Comparison of ENCODE assay signal across 8 mouse cellular contexts in the genomic region with DNA sequence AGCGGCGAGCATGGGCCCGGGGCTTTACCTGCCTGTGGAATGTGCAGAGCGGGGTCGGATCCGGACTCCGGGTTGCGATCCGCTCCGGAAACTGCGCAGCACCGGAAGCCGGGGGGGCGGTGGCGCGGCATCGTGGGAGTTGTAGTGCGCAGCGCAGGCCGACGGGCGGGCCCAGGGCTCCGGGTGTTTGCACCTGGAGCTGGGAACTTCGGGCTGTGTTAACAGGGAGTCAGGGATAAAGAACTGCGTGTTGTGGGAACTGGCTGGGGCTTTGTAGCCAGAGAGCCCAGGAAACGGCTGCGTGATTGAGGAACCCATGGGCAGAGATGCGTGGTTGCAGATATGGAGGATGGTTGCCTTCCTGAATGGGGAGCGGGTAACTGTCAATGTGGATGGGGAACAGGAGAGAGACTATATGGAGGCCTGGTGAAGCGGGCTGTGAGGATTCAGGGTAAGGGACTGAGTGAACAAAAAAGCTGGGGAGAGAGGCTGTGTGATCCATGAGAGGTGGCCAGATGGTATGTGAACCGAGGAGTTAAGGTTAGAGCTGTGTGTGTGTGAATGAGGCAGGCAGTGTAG. TPM values are rescaled to one million over a fixed set of nuclear protein-coding genes. Genes with fewer than 3 reads are reported as not detected.
DNase-seq lines count a peak whose midpoint lies in the region; ATAC-seq and TF ChIP-seq lines count a peak whose summit lies in the region.

Gene Prdm15 (minus strand): TSS at position 110 of the 579 bp plus-strand sequence.

- H3K36me3 ChIP-seq in MEL (ENCODE audit: control insufficient read depth in 1 of 2, insufficient read depth in 2 of 2, low read length in 2 of 2): peaks cover 0 to 22% of the 10 kb centered on the region in 2 experiments; a peak in 2 of 4 replicates
- H3K36me3 ChIP-seq in forebrain, postnatal 0 days (ENCODE audit: insufficient read depth): peaks cover 9% of the 10 kb centered on the region; the same call in 1 of the 2 replicates
- no peaks in the 10 kb centered on the region for H3K36me3 ChIP-seq in thymus, adult 2 months (ENCODE audit: control insufficient read depth, insufficient read depth, low read length)

- no peak for TF ChIP-seq EP300 in MEL (IDR thresholded peaks at IDR 0.05; ENCODE audit: low read depth in 1 of 2, low read length in 2 of 2)

- H3K4me1 ChIP-seq in MEL (ENCODE audit: control insufficient read depth in 1 of 2, insufficient read depth in 2 of 2, low read length in 2 of 2): peaks cover 8 to 24% of the 10 kb centered on the region in 2 experiments
- H3K4me1 ChIP-seq in forebrain, postnatal 0 days (ENCODE audit: insufficient read depth): peaks cover 10% of the 10 kb centered on the region; the same call in 1 of the 2 replicates
- H3K4me1 ChIP-seq in lung, adult 2 months (ENCODE audit: control insufficient read depth, insufficient read depth, low read length): peaks cover 3% of the 10 kb centered on the region; the same call in 1 of the 2 replicates
- peaks cover 8% of the 10 kb centered on the region; the same call in 1 of the 2 replicates for H3K4me1 ChIP-seq in olfactory bulb, adult 2 months (ENCODE audit: control insufficient read depth, insufficient read depth, low read length)
- H3K4me1 ChIP-seq in thymus, adult 2 months (replicated peaks; ENCODE audit: control insufficient read depth, insufficient read depth, low read length): peaks cover 7% of the 10 kb centered on the region; the same call in 1 of the 2 replicates

- H3K9ac ChIP-seq in MEL (ENCODE audit: control insufficient read depth, low read depth, low read length, poor library complexity, severe bottlenecking): peak within 1 kb of the TSS; percentile 91
- H3K9ac ChIP-seq in forebrain, postnatal 0 days: peak within 1 kb of the TSS; percentile 80

- TF ChIP-seq RAD21 in MEL (IDR thresholded peaks at IDR 0.05; ENCODE audit: low read depth, low read length): no peak

- WGBS in forebrain, postnatal 0 days: under 1% methylated on average over 29 of the region's 31 CpGs
- under 1% methylated on average over 31 of the region's 31 CpGs for WGBS in lung, adult 2 months
- under 1% methylated on average over 31 of the region's 31 CpGs for WGBS in olfactory bulb, adult 2 months
- under 1% methylated on average over 31 of the region's 31 CpGs for WGBS in thymus, adult 2 months

- no peak for TF ChIP-seq CTCF in MEL (IDR thresholded peaks at IDR 0.05 in 2 of 3, conservative IDR thresholded peaks at IDR 0.05 in 1 of 3; ENCODE audit: control insufficient read depth in 1 of 3, insufficient read depth in 1 of 3, low read depth in 2 of 3, low read length in 3 of 3, poor library complexity in 1 of 3, severe bottlenecking in 1 of 3)
- no peak for TF ChIP-seq CTCF in forebrain, postnatal 0 days (IDR thresholded peaks at IDR 0.05; ENCODE audit: low read depth)
- peak; percentile 41 for TF ChIP-seq CTCF in layer of hippocampus, adult 2 months (conservative IDR thresholded peaks at IDR 0.05)
- no peak for TF ChIP-seq CTCF in lung, adult 2 months (IDR thresholded peaks at IDR 0.05; ENCODE audit: insufficient read depth, low read length)
- no peak for TF ChIP-seq CTCF in olfactory bulb, adult 2 months (IDR thresholded peaks at IDR 0.05; ENCODE audit: insufficient read depth, low read depth, low read length)
- no peak for TF ChIP-seq CTCF in thymus, adult 2 months (IDR thresholded peaks at IDR 0.05; ENCODE audit: borderline replicate concordance, control insufficient read depth, extremely low read depth, insufficient read depth, low read length, poor library complexity)

- peak within 1 kb of the TSS; percentile 83 to 100 for H3K4me3 ChIP-seq in MEL (ENCODE audit: control insufficient read depth in 1 of 2, insufficient read depth in 1 of 2, low read depth in 2 of 2, low read length in 2 of 2)
- peak within 1 kb of the TSS; percentile 76 for H3K4me3 ChIP-seq in forebrain, postnatal 0 days (ENCODE audit: low read depth, low read length)
- H3K4me3 ChIP-seq in layer of hippocampus, adult 2 months: peak within 1 kb of the TSS; percentile 67
- H3K4me3 ChIP-seq in lung, adult 2 months (replicated peaks; ENCODE audit: extremely low read depth, low read depth, low read length): peak within 1 kb of the TSS; percentile 100
- peak within 1 kb of the TSS; percentile 98 for H3K4me3 ChIP-seq in olfactory bulb, adult 2 months (ENCODE audit: insufficient read depth, low read depth, low read length)
- H3K4me3 ChIP-seq in thymus, adult 2 months (ENCODE audit: control insufficient read depth, insufficient read depth, low read length): peak within 1 kb of the TSS; percentile 84

- peak; percentile 89 for DNase-seq in MEL (ENCODE audit: low read depth, low spot score)
- DNase-seq in cerebellum, adult 18-20 months: peak; percentile 87 to 93
- DNase-seq in forebrain, postnatal 0 days: peak; percentile 91
- peak; percentile 90 for DNase-seq in heart, postnatal 4 days
- DNase-seq in layer of hippocampus, adult 2 months (ENCODE audit: low spot score in 2 of 2): peak; percentile 85 to 89
- DNase-seq in lung, adult 2 months: peak; percentile 90
- DNase-seq in thymus, adult 2 months: peak; percentile 87

- peak; percentile 89 for ATAC-seq in forebrain, postnatal 0 days

- no peaks in the 10 kb centered on the region for H3K27me3 ChIP-seq in MEL (ENCODE audit: control insufficient read depth in 1 of 2, insufficient read depth in 2 of 2, low read length in 2 of 2)
- no peaks in the 10 kb centered on the region for H3K27me3 ChIP-seq in forebrain, postnatal 0 days (ENCODE audit: insufficient read depth, low read length)
- H3K27me3 ChIP-seq in thymus, adult 2 months (ENCODE audit: control insufficient read depth, insufficient read depth, low read length): no peaks in the 10 kb centered on the region

- TF ChIP-seq POLR2A in MEL (IDR thresholded peaks at IDR 0.05; ENCODE audit: control insufficient read depth in 1 of 2, insufficient read depth in 1 of 2, low read depth in 1 of 2, low read length in 2 of 2, poor library complexity in 1 of 2): peak; percentile 31 to 85; a peak in 3 of 4 replicates
- peak; percentile 38; the same call in 1 of the 2 replicates for TF ChIP-seq POLR2A in lung, adult 2 months (IDR thresholded peaks at IDR 0.05; ENCODE audit: borderline replicate concordance, extremely low read depth, low read depth, low read length)
- TF ChIP-seq POLR2A in olfactory bulb, adult 2 months (IDR thresholded peaks at IDR 0.05; ENCODE audit: insufficient read depth, low read depth, low read length): no peak; the same call in 1 of the 2 replicates
- peak; percentile 30; the same call in 1 of the 2 replicates for TF ChIP-seq POLR2A in thymus, adult 2 months (IDR thresholded peaks at IDR 0.05; ENCODE audit: control insufficient read depth, extremely low read depth, insufficient read depth, low read length, poor library complexity)

- peaks cover 38% of the 10 kb centered on the region for H3K79me2 ChIP-seq in MEL (ENCODE audit: control insufficient read depth, insufficient read depth, low read length, poor library complexity)

- H3K4me2 ChIP-seq in forebrain, postnatal 0 days (ENCODE audit: low read depth): peak within 1 kb of the TSS; percentile 62

- peak within 1 kb of the TSS; percentile 82 for H3K27ac ChIP-seq in MEL (ENCODE audit: control insufficient read depth, low read depth, low read length)
- H3K27ac ChIP-seq in forebrain, postnatal 0 days (ENCODE audit: low read depth, low read length): peak within 1 kb of the TSS; percentile 99
- H3K27ac ChIP-seq in layer of hippocampus, adult 2 months: peak within 1 kb of the TSS; percentile 98
- peak within 1 kb of the TSS; percentile 98 for H3K27ac ChIP-seq in olfactory bulb, adult 2 months (ENCODE audit: insufficient read depth, low read depth, low read length)
- peak within 1 kb of the TSS; percentile 60 for H3K27ac ChIP-seq in thymus, adult 2 months (ENCODE audit: control insufficient read depth, insufficient read depth, low read length)

- H3K9me3 ChIP-seq in MEL (replicated peaks; ENCODE audit: insufficient read depth, low read length): no peaks in the 10 kb centered on the region
- H3K9me3 ChIP-seq in forebrain, postnatal 0 days (ENCODE audit: low read length): no peaks in the 10 kb centered on the region

TF ChIP-seq in MEL, 35 proteins besides CTCF, POLR2A, EP300 and RAD21 (continues in another document):
- TF ChIP-seq TCF12 (IDR thresholded peaks at IDR 0.05; ENCODE audit: low read depth, low read length): peak; percentile 23; the same call in 1 of the 2 replicates
- no peak for TF ChIP-seq ETS1 (IDR thresholded peaks at IDR 0.05; ENCODE audit: low read depth, low read length)
- 0 out of 2 replicates have a peak, but pooled peaks have one; percentile 25 for TF ChIP-seq TBP (IDR thresholded peaks at IDR 0.05; ENCODE audit: low read depth, low read length)
- peak; percentile 74; the same call in 1 of the 2 replicates for TF ChIP-seq MYC (IDR thresholded peaks at IDR 0.05; ENCODE audit: low read depth, low read length)
- TF ChIP-seq TAL1 (IDR thresholded peaks at IDR 0.05; ENCODE audit: low read length): no peak
- no peak for TF ChIP-seq MEF2A (IDR thresholded peaks at IDR 0.05; ENCODE audit: extremely low read depth, insufficient replicate concordance, low read depth, low read length, poor library complexity, severe bottlenecking)
- TF ChIP-seq USF2 (IDR thresholded peaks at IDR 0.05; ENCODE audit: borderline replicate concordance in 1 of 2, insufficient read depth in 1 of 2, low read depth in 1 of 2, low read length in 2 of 2): no peak
- TF ChIP-seq ZMIZ1 (IDR thresholded peaks at IDR 0.05; ENCODE audit: low read depth, low read length): no peak
- peak; percentile 95 for TF ChIP-seq HCFC1 (IDR thresholded peaks at IDR 0.05; ENCODE audit: low read depth, low read length)
- peak; percentile 76 for TF ChIP-seq ELF1 (IDR thresholded peaks at IDR 0.05; ENCODE audit: low read depth, low read length)
- TF ChIP-seq BHLHE40 (IDR thresholded peaks at IDR 0.05; ENCODE audit: borderline replicate concordance, low read depth, low read length): no peak
- TF ChIP-seq E2F4 (IDR thresholded peaks at IDR 0.05; ENCODE audit: borderline replicate concordance, low read depth, low read length): no peak
- TF ChIP-seq NRF1 (IDR thresholded peaks at IDR 0.05; ENCODE audit: insufficient read depth, low read depth, low read length, poor library complexity, severe bottlenecking): peak; percentile 68

RNA-seq across cellular contexts. Expression of gene Prdm15, which starts in this region (rescaled TPM):
- total RNA-seq in MEL (2012; rRNA removed): 10.6 and 12.0 TPM in 2 replicates
- 10 to 100 TPM in 1 of 2 experiments, not detected in 1; 10.7 TPM for polyA plus RNA-seq in MEL (2012; ENCODE audit: insufficient read depth in 1 of 2, insufficient read length in 2 of 2, low read depth in 1 of 2, low replicate concordance in 2 of 2, missing spikeins in 1 of 2)
- 14.8 and 18.3 TPM in 2 replicates for total RNA-seq in forebrain, postnatal 0 days (2014; rRNA removed)
- 2.6 and 4.2 TPM in 2 replicates for polyA plus RNA-seq in forebrain, postnatal 0 days (2015; fragmentation: Nextera tagmentation; extraction: Ambion mirVana)
- 1 to 10 TPM; 5.1 to 7.1 TPM for total RNA-seq in heart, postnatal 4 days (2021)
- 10 to 100 TPM; 19.4 to 25.3 TPM for total RNA-seq in layer of hippocampus, adult 2 months (2021)
- polyA plus RNA-seq in lung, adult 2 months (2012; rRNA removed): 7.5 and 11.0 TPM in 2 replicates
- polyA plus RNA-seq in olfactory bulb, adult 2 months (2012; ENCODE audit: insufficient read depth, insufficient read length, low replicate concordance, missing spikeins): not detected in 2 replicates
- polyA plus RNA-seq in thymus, adult 2 months (2012; rRNA removed): 37.9 and 44.0 TPM in 2 replicates

Comparison
In these comparisons a context has a peak if more than half of its experiments do, and no peak if none do; other contexts are left out.
1. Peak in every context shown above with its lines: DNase-seq, ATAC-seq, H3K4me3 ChIP-seq and H3K27ac ChIP-seq.